Mouse (Mus musculus): Measurements from ENCODE around the gene Dct.

DNA sequence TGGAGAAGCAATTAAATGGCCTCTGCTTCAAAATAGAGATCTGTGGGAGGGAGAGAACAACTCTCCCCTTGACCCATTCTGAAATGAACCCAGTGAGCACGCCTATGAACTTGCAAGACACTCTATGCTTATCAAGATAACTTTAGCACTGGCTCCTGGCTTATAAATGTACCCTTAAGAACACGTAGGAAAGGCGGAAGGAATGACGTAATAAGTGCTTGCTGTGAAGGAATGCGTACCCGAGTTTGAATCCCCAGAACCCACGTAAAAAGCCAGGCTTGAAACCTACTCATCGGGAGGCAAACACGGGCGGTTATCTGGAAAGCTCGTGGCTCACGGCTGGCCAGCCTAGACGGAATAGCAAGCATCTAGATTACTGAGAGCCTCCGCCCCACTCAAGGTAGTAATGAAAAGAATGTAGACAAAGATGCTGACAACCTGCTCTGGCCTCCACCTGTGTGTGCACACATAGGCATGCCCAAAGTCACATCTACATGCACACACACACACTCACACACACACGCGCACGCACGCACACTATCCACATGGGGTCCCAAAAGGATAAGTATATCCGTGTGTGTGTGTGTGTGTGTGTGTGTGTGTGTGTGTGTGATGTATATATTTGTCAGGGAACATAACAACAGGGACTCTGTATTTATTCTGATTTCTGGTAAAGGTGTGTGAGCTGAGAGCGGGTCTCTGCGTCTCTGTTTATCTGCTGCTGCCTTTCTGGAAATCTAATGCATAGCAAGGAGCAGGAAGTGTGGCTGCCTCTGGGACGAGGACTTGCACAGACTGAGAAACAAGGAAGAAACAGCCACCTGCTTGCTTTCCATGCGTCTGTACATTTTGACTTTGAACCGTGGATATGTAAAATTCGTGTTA is 5.9 kb upstream of the Dct start:
- no peak for TF ChIP-seq CTCF (IDR thresholded peaks at IDR 0.05; ENCODE audit: extremely low read depth, insufficient read depth, insufficient read length, insufficient replicate concordance)
- TF ChIP-seq POLR2A (IDR thresholded peaks at IDR 0.05; ENCODE audit: low read depth, low read length): no peak

Measured in spleen, adult 2 months (tissue).